Mouse (Mus musculus) frontal cortex, postnatal 10 days (tissue): ENCODE measurements around the gene Usp12.

Experiments
- DNase-seq, 2 experiments: peaks; one replicate each; pipeline ENCODE4 v3.0.0; 2022; ENCODE audit warnings: low spot score in 2 of 2, mixed read lengths in 1 of 2

The Usp12 gene

DNA sequence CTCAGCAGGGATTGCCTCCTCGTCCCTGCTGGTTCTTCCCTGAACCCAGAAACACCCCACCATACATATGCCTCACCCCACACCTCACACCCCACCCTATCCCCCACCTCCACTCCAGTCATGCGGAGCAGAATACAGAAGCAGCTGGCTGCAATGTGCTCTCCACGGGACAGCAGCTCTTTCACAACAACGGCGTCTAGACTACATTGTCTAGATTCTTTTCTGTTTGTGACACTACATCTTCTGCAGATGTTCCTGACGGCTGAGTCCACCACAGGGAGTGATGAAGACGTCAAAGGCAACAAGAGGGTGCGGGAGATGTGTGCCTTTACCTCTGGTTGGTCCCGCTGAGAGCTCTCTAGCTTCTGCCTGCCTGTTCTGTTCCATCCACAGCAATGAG is 3.2 kb upstream of the Usp12 start:
- DNase-seq: no peak

- peak; percentile 39 to 56 for DNase-seq
Measured at GRCm38 (mm10) chr5:146795728-146796127, 922 bp upstream of the Usp12 start.

GRCm38 (mm10) chr5:146794084-146794852 is 538 bp downstream of the Usp12 start:
- DNase-seq: peak; percentile 42 to 60

- DNase-seq: no peak
Measured at GRCm38 (mm10) chr5:146793630-146794083, 1.1 kb downstream of the Usp12 start.

DNA sequence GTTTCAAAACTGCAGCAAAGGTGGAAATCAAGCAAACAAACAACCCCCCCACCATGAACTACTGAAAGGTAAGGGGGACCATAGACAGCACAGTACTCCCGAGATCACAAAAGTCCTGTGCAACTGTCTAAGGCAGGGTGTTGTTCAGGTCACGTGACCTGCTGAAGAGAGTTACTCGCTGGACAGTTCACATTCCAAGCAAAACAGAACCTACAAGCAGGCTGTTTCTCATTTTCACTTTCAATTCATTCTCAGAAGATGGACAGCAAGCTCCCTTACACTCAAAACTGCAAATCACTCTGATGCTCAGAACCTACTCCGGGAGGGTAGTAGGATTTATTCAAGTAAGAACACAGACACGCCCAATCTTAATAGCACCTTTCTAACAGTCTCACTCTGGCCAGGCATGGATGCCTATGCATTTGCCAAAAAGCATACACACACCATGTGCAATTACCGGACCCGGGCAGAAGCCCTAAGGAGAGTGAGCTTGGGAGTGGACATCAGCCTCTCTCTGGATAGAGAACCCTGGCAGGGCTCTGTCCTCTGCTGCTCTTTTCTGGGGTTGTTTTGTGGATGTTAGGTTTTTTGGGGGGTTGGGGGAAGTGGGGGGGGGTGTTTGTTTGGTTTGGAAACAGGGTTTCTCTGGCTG is 2.5 kb downstream of the Usp12 start:
- DNase-seq: no peak

DNA sequence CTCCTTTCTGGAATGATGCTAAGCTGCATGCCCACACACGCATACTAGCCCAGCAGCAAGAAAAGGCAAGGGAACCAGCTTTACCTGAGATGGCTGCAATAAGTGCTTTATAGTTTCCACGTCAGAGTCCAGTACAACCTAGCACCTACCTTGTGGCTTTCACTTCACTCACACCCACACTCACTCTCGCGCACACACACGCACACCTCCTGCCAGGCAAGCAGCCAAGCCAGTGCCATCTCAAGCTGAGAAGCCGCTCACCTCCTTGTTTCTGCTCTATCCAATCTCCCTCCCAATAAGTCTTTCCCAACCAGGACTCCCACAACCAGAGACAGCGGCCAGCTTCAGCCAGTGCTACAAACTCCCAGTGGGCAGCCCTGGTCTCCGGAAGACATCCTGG is 3.9 kb downstream of the Usp12 start:
- no peak for DNase-seq

DNA sequence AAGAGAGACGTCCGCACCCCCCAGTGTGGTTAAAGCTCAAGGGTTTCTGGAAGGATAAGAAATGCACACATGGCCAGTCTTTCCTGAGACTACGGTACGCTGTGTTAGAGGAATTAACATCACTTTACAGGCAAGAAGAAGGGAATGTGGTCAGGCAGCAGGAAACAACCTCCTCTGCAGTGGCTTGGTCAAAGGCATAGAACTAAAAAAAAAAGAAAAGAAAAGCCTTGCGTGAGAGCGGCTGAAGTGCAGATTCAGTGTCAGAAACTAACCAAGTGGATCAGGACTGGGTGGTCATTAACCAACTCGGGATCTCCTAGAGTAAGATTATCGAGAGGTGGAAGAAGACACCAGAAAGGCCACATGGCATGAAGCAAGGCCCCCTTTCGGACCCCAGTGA is 5.4 kb downstream of the Usp12 start:
- DNase-seq: no peak

DNA sequence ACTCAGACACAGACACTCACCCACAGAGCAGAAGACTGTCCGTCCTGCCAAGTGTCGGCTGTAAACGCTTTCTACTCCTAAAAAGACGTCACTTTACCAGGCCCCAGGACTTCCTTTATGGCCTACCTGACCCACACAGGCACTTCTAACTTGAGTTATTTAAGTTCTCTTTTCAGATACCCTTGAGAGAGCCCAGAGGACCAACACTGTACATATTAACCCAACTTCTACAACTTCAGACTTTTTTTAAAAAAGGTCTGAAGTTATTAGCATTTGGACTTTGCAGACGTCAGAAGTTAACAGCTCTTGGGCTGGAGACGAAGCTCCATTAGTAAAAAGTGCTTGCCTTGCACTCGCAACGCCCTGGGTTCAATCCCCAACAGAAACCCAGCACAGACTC is 8.7 kb downstream of the Usp12 start:
- no peak for DNase-seq

- DNase-seq: no peak
Measured at GRCm38 (mm10) chr5:146783891-146784290, 10.9 kb downstream of the Usp12 start.

- DNase-seq: no peak
Measured at GRCm38 (mm10) chr5:146783300-146783699, 11.5 kb downstream of the Usp12 start.

DNA sequence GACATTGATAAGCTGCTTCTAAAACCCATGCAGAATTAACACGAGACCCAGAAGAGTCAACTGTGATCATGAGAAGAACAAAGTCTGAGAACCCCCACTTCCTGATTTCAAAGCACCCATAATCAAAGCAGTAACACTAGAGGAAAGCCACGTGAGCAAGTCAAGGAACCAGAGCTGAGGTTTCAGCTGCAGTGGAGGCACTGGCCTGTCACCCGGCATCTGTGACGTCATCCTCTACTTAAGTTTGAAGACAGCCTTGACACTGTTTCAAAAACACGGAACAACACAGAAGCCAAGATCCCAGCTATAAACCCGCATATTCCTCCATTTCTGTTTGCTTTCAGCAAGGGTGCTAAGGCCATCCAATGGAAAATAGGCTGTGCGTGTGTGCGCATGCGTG is 13.1 kb downstream of the Usp12 start:
- DNase-seq: no peak

DNA sequence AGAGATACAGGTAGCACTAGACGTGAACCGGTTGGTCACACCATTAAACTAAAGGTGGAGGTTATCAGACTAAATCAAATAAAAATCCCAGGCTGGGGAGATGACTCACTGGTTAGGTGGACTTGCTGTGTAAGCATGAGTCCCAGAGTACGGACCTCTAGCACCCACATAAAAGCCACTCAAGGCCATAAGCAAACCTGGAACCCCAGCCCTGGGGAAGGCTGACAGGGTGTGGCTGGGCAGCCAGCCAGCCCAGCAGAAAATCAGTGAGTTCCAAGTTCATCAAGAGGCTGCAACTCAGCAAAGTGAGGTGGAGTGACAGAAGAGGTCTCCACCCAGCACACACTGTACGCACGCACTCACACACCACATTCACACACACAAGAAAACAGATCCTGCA is 14.9 kb downstream of the Usp12 start:
- no peak for DNase-seq

GRCm38 (mm10) chr5:146776988-146777639 is 17.7 kb downstream of the Usp12 start:
- no peak for DNase-seq

DNA sequence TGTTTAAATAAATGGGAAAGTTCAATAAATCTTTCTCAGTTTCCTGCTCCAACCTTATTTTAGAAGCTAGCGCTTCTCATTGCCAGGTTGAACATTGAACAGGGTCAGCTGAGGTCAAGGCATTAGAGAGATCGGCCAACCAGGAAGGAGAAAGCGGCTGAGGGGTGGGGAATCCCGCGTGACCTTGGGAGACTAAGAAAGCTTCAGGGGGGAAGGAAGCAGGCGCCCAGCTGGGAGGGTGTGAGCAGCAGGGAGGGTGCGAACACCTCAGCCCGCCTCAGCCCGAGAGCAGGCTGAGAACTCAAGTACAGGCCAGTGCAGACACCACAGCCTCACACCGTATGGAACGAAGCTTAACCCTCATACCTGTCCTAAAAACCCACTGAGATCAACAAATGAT is 22.8 kb downstream of the Usp12 start:
- DNase-seq: no peak

DNA sequence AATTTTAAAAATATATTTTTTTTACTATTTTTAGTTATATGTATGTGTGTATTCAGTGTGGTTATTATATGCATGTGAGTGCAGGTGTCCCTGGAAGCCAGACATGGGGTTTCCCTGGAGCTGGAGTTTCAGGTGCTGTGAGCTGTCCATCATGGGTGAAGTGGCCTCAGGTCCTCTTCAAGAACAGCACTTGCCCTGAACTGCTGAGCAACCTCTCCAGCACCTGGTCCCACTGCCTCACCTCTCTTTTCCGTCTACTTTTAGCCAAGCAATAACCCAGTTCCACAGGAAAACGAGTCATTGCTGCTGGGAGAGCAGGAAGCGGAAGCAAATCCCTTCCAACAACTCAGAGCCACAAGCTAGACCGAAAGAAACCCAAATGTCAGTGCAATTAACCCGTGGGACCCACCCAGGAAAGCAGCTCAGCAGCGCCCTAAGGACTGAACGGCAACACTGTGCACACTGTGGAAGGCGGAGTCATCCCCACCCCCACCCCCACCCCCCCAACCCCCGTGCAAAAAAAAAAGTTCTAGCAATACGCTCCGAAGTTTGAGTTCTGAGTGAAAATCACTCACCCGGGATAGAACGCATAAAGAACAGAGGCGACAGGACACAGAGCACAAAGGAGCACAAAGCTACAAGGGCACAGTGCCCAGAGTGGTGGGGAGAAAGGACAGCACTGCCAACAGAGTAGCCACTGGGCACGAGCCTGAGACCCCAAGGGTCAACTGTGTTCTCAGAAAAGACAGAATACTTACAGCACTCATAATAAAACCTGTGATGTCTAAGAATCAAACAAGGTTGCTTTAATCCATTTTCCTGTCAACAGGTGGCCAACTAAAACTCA is 24.6 kb downstream of the Usp12 start:
- no peak for DNase-seq

DNA sequence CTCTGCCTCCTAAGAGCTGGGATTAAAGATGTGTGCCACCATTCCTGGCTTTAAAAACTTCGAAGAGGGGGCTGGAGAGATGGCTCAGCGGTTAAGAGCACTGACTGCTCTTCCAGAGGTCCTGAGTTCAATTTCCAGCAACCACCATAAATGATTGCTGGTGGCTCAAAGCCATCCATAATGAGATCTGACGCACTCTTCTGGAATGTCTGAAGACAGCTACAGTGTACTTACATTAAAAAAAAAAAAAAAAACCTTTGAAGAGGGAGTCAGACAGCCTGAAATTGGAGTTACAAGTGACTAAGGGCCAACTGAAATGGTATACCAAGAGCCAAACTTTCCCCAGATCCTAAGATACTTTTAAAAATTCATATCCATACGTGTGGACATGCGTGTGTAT is 29.0 kb downstream of the Usp12 start:
- no peak for DNase-seq

- no peak for DNase-seq
Measured at GRCm38 (mm10) chr5:146759159-146759558, 35.6 kb downstream of the Usp12 start.

DNA sequence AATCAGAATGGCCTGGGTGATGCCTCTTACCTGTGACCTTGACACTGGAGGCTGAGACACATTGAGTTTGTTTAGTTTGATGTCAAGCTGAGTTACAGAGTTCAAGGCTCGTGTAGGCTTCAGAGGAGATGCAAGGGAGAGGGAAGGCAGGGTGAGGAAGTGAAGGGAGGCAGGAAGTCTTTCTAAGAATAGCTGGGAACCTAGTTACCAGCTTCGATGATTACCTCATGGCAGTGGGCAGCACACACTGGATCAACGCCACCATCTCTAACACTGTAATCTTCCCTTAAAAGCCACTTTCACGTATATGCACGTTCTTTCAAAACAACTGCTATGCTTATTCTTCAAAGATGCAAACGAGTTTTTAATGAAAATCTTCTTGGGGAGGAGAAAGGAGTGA is 36.9 kb downstream of the Usp12 start:
- no peak for DNase-seq

DNA sequence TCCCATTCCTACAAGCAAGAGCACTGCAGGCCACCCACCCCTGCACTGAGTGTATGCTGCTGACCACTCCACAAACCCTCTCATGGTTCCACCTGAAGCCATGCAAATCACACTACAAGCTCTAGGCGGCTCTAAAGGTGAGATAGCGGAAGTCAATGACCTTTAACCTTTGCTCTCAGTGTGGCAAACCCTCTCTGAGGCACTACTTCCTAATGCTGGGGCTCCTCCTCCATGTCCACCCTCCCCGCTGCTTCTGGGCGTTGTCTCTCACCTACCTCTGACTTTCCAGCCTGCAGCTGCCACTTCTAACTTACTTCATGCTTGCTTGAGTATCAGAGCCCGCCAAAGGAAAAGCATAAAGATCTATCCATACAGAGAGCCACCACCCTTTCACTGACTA is 37.5 kb downstream of the Usp12 start:
- no peak for DNase-seq

- DNase-seq: no peak
Measured at GRCm38 (mm10) chr5:146753181-146753580, 41.6 kb downstream of the Usp12 start.

GRCm38 (mm10) chr5:146750958-146751357 is 43.8 kb downstream of the Usp12 start:
- no peak for DNase-seq

- no peak for DNase-seq
Measured at GRCm38 (mm10) chr5:146750273-146750672, 44.5 kb downstream of the Usp12 start.
